Mouse (Mus musculus): ENCODE data around the gene Rras2. TPM values are rescaled to one million over a fixed set of nuclear protein-coding genes. Genes with fewer than 3 reads are reported as not detected.

Gene Rras2
- polyA plus RNA-seq, 1 experiment from 2014 or later, result 18.9 TPM

- no peaks in the 10 kb centered on the region for H3K9me3 ChIP-seq
Measured at GRCm38 (mm10) chr7:114140026-114140425, 22.4 kb upstream of the Rras2 start.

GRCm38 (mm10) chr7:114139400-114139799 is 21.8 kb upstream of the Rras2 start:
- H3K27ac ChIP-seq (replicated peaks), result no peak overlapping the region
- ATAC-seq (ENCODE audit: low FRiP score, low read depth), result no peak
- no peaks in the 10 kb centered on the region for H3K36me3 ChIP-seq
- no peaks in the 10 kb centered on the region for H3K9me3 ChIP-seq
- no peak overlapping the region for H3K4me2 ChIP-seq (replicated peaks)
- H3K4me1 ChIP-seq, result peaks cover 5% of the 10 kb centered on the region; the same call in 1 of the 2 replicates
- no peak overlapping the region for H3K4me3 ChIP-seq
- no peak overlapping the region for H3K9ac ChIP-seq (replicated peaks)
- H3K27me3 ChIP-seq, result no peaks in the 10 kb centered on the region
- 93% methylated on average over 3 of the region's 3 CpGs for WGBS

More at GRCm38 (mm10) chr7:114140026-114140425, 22.4 kb upstream of the Rras2 start:
- no peaks in the 10 kb centered on the region for H3K27me3 ChIP-seq
- peaks cover 3% of the 10 kb centered on the region; the same call in 1 of the 2 replicates for H3K4me1 ChIP-seq
- no peaks in the 10 kb centered on the region for H3K36me3 ChIP-seq
- H3K27ac ChIP-seq (replicated peaks), result no peak overlapping the region
- no peak overlapping the region for H3K4me2 ChIP-seq (replicated peaks)
- H3K4me3 ChIP-seq, result no peak overlapping the region
- WGBS, result 82% methylated on average over 7 of the region's 7 CpGs
- ATAC-seq (ENCODE audit: low FRiP score, low read depth), result no peak
- no peak overlapping the region for H3K9ac ChIP-seq (replicated peaks)

- Histone ChIP-seq H3K27ac (replicated peaks) (no peak overlapping the region), H3K9ac (replicated peaks) (no peak overlapping the region), H3K9me3 (no peaks in the 10 kb centered on the region), H3K36me3 (no peaks in the 10 kb centered on the region), H3K27me3 (no peaks in the 10 kb centered on the region), H3K4me1 (peaks cover 5% of the 10 kb centered on the region; the same call in 1 of the 2 replicates), H3K4me2 (replicated peaks) (no peak overlapping the region), H3K4me3 (no peak overlapping the region)
- ATAC-seq (ENCODE audit: low FRiP score, low read depth), result no peak
- WGBS, result 96% methylated on average over 2 of the region's 2 CpGs
Measured at GRCm38 (mm10) chr7:114138261-114138660, 20.7 kb upstream of the Rras2 start.

- 0 out of 2 replicates have a peak, but pooled peaks cover 3% of the 10 kb centered on the region for H3K4me1 ChIP-seq
- H3K27me3 ChIP-seq, result no peaks in the 10 kb centered on the region
- no peak for ATAC-seq (ENCODE audit: low FRiP score, low read depth)
- no peak overlapping the region for H3K9ac ChIP-seq (replicated peaks)
- H3K9me3 ChIP-seq, result no peaks in the 10 kb centered on the region
- 0 out of 2 replicates have a peak overlapping the region, but pooled peaks have one; percentile 7 for H3K4me2 ChIP-seq (replicated peaks)
- WGBS, result 16% methylated on average over 6 of the region's 6 CpGs
- no peaks in the 10 kb centered on the region for H3K36me3 ChIP-seq
- no peak overlapping the region for H3K27ac ChIP-seq (replicated peaks)
- no peak overlapping the region for H3K4me3 ChIP-seq
Measured at GRCm38 (mm10) chr7:114135166-114135565, 17.6 kb upstream of the Rras2 start.

GRCm38 (mm10) chr7:114133957-114134356 is 16.4 kb upstream of the Rras2 start:
- H3K4me2 ChIP-seq (replicated peaks), result no peak overlapping the region
- ATAC-seq (ENCODE audit: low FRiP score, low read depth), result no peak

GRCm38 (mm10) chr7:114132316-114132715 is 14.7 kb upstream of the Rras2 start:
- Histone ChIP-seq H3K4me3 (no peak overlapping the region), H3K4me2 (replicated peaks) (no peak overlapping the region), H3K27ac (replicated peaks) (no peak overlapping the region), H3K9ac (replicated peaks) (no peak overlapping the region), H3K27me3 (no peaks in the 10 kb centered on the region), H3K4me1 (0 out of 2 replicates have a peak, but pooled peaks cover 3% of the 10 kb centered on the region), H3K9me3 (no peaks in the 10 kb centered on the region), H3K36me3 (no peaks in the 10 kb centered on the region)
- no peak for ATAC-seq (ENCODE audit: low FRiP score, low read depth)
- 46% methylated on average over 8 of the region's 8 CpGs for WGBS

More at GRCm38 (mm10) chr7:114133957-114134356, 16.4 kb upstream of the Rras2 start:
- no peak overlapping the region for H3K9ac ChIP-seq (replicated peaks)
- no peaks in the 10 kb centered on the region for H3K9me3 ChIP-seq
- 7% methylated on average over 3 of the region's 5 CpGs for WGBS
- no peaks in the 10 kb centered on the region for H3K27me3 ChIP-seq
- 0 out of 2 replicates have a peak, but pooled peaks cover 3% of the 10 kb centered on the region for H3K4me1 ChIP-seq
- no peaks in the 10 kb centered on the region for H3K36me3 ChIP-seq
- H3K4me3 ChIP-seq, result no peak overlapping the region
- no peak overlapping the region for H3K27ac ChIP-seq (replicated peaks)

GRCm38 (mm10) chr7:114129281-114129680 is 11.7 kb upstream of the Rras2 start:
- 49% methylated on average over 2 of the region's 2 CpGs for WGBS
- no peak overlapping the region for H3K4me3 ChIP-seq

GRCm38 (mm10) chr7:114118180-114118579 is 599 bp upstream of the Rras2 start:
- WGBS, result 47% methylated on average over 7 of the region's 7 CpGs
- ATAC-seq (ENCODE audit: low FRiP score, low read depth), result no peak
- no peaks in the 10 kb centered on the region for H3K9me3 ChIP-seq
- H3K4me1 ChIP-seq, result peaks cover 16% of the 10 kb centered on the region
- no peak overlapping the region for H3K27ac ChIP-seq (replicated peaks)
- H3K27me3 ChIP-seq, result peaks cover 15% of the 10 kb centered on the region
- peak overlapping the region; percentile 81 for H3K4me2 ChIP-seq (replicated peaks)
- H3K36me3 ChIP-seq, result no peaks in the 10 kb centered on the region
- H3K4me3 ChIP-seq, result no peak overlapping the region
- H3K9ac ChIP-seq (replicated peaks), result no peak overlapping the region

More at GRCm38 (mm10) chr7:114129281-114129680, 11.7 kb upstream of the Rras2 start:
- H3K36me3 ChIP-seq, result no peaks in the 10 kb centered on the region
- no peaks in the 10 kb centered on the region for H3K4me1 ChIP-seq
- no peaks in the 10 kb centered on the region for H3K9me3 ChIP-seq
- no peak overlapping the region for H3K9ac ChIP-seq (replicated peaks)
- no peaks in the 10 kb centered on the region for H3K27me3 ChIP-seq
- no peak for ATAC-seq (ENCODE audit: low FRiP score, low read depth)
- H3K27ac ChIP-seq (replicated peaks), result no peak overlapping the region
- H3K4me2 ChIP-seq (replicated peaks), result no peak overlapping the region

- Histone ChIP-seq H3K4me1 (peaks cover 16% of the 10 kb centered on the region), H3K27me3 (peaks cover 15% of the 10 kb centered on the region), H3K27ac (replicated peaks) (peak overlapping the region; percentile 92), H3K9ac (replicated peaks) (peak overlapping the region; percentile 78), H3K4me2 (replicated peaks) (peak overlapping the region; percentile 81), H3K4me3 (peak overlapping the region; percentile 80), H3K9me3 (no peaks in the 10 kb centered on the region), H3K36me3 (no peaks in the 10 kb centered on the region)
- ATAC-seq (ENCODE audit: low FRiP score, low read depth), result peak; percentile 73
- WGBS, result under 1% methylated on average over 67 of the region's 74 CpGs
Measured at GRCm38 (mm10) chr7:114116711-114117351, 750 bp downstream of the Rras2 start.

GRCm38 (mm10) chr7:114115961-114116360 is 1.6 kb downstream of the Rras2 start:
- no peak for ATAC-seq (ENCODE audit: low FRiP score, low read depth)
- Histone ChIP-seq H3K9me3 (no peaks in the 10 kb centered on the region), H3K36me3 (no peaks in the 10 kb centered on the region), H3K27ac (replicated peaks) (no peak overlapping the region), H3K4me3 (peak overlapping the region; percentile 80), H3K4me1 (peaks cover 16% of the 10 kb centered on the region), H3K9ac (replicated peaks) (no peak overlapping the region; the same call in 1 of the 2 replicates), H3K4me2 (replicated peaks) (peak overlapping the region; percentile 81), H3K27me3 (peaks cover 15% of the 10 kb centered on the region)
- 21% methylated on average over 9 of the region's 9 CpGs for WGBS

- no peak overlapping the region for H3K9ac ChIP-seq (replicated peaks)
- no peaks in the 10 kb centered on the region for H3K36me3 ChIP-seq
- ATAC-seq (ENCODE audit: low FRiP score, low read depth), result no peak
- H3K4me2 ChIP-seq (replicated peaks), result 0 out of 2 replicates have a peak overlapping the region, but pooled peaks have one; percentile 1
- 93% methylated on average over 3 of the region's 3 CpGs for WGBS
- no peaks in the 10 kb centered on the region for H3K9me3 ChIP-seq
- H3K27ac ChIP-seq (replicated peaks), result no peak overlapping the region
- H3K4me1 ChIP-seq, result peaks cover 16% of the 10 kb centered on the region
- no peak overlapping the region for H3K4me3 ChIP-seq
- peaks cover 15% of the 10 kb centered on the region for H3K27me3 ChIP-seq
Measured at GRCm38 (mm10) chr7:114114976-114115375, 2.6 kb downstream of the Rras2 start.

GRCm38 (mm10) chr7:114114284-114114683 is 3.3 kb downstream of the Rras2 start:
- no peaks in the 10 kb centered on the region for H3K36me3 ChIP-seq
- H3K27ac ChIP-seq (replicated peaks), result no peak overlapping the region
- H3K9me3 ChIP-seq, result no peaks in the 10 kb centered on the region
- H3K4me3 ChIP-seq, result no peak overlapping the region
- H3K27me3 ChIP-seq, result peaks cover 15% of the 10 kb centered on the region
- no peak overlapping the region for H3K9ac ChIP-seq (replicated peaks)
- no peak overlapping the region for H3K4me2 ChIP-seq (replicated peaks)
- 97% methylated on average over 2 of the region's 2 CpGs for WGBS
- ATAC-seq (ENCODE audit: low FRiP score, low read depth), result no peak
- peaks cover 16% of the 10 kb centered on the region for H3K4me1 ChIP-seq
